Mouse (Mus musculus) spleen, adult 12 weeks (tissue): Measurements from ENCODE around the gene Olfr1396.
"Not testable (repeated sequence)": the region's sequence is repeated elsewhere in the genome, so short reads cannot be mapped to it uniquely, and the experiment has no call there.

Experiments
- DNase-seq: peaks from one replicate; pipeline ENCODE4 v3.0.0; 2022; ENCODE audit warnings: low spot score

Olfr1396 gene

DNA sequence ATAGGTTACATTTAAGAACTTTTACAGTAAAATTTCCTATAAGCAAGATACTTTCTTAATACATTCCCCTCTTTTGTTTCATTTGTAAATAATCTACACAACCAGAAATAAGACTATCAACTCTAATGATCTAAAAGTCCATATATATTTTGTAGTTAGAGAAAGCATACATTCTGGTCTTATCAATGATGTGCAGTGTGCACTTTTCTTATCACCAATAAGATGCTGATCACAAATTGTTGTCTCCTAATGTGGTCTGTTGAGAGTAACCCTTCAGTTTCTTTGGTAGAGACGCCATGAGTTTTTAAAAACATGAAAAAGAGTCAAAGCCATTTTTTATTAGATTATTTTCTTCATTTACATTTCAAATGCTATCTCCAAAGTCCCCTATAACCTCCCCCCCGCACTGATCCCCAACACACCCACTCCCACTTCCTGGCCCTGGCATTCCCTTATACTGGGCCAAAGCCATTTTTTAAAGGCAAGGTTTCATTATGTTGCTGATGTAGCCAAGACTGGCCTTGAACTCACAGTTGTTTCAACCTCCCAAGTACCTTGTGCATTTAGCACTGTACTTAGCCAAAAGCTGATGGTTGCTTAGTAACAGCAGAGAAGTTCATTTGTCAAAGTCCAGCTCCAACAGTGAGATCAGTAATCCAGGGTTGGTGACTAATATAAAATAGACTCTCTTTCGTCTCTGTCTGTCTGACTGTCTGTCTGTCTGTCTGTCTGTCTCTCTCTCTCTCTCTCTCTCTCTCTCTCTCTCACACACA is 24.8 kb downstream of the Olfr1396 start:
- DNase-seq = no peak

DNA sequence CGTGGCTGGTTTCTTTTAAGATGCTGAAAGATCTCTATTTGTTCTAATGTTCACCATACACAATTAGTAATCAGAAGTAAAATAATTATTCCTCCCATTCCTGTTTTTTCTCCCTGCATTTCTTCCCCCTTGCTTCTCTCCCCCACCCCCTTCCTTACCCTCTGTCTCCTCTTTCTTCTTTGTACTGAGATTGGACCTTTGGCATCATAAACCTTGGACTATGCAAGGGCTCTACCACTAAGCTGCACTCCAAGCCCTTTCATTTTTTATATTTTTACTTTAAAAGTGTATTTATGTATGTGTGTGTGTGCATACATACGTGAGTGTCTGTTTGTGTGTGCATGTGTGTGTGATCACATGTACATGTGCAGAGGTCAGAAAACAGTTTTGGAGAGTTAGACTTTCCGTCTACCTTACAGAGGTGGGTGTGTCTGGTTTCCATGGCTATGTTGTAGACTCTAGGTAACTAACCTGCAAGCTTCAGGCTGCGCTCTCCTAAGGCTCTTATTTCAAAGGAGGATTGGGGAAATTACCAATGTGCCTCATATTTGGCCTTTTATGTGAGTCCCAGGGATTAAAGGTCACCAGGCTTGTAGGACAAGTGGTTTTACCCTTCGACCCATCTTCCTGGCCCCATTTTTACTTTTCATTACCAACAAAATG is 25.6 kb downstream of the Olfr1396 start:
- DNase-seq = no peak

DNA sequence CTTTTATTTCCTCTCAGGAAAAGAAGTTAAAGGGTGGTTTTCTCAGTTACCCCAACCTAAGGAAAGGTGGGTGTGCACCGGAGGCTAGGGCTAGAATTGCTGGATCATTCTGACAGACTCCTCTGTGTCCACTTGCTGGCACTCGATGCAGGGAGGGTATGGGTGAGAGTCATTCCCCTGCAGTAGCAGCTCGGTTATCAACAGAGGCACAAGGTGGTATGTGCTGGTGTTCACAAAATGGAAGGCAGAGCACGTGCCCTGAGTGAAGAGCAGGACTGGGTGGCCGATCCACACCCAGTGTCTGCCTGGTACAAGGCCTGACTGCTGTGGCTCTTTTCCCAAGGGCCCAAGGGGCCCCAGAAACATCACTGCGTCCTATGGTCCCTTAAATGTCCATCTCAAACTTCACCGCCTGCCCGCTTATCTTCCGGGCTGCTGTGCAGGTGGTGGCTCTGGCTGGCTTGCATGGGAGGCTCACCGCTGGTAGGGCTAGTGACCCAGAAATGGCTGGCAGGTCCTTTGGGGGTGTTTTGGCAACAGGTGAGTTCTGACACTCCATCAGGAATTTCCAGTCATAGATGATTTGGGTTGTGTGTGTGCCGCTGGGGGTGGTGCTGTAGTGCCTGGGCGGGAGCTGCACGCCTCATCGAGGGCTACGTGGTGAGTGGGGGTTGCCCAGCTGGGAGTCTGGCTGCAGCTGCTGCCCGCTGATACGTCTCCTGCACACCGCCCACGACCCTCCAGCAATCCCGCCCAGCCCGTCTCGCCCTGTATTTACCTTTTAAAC is 26.7 kb downstream of the Olfr1396 start:
- DNase-seq = peak; percentile 67

DNA sequence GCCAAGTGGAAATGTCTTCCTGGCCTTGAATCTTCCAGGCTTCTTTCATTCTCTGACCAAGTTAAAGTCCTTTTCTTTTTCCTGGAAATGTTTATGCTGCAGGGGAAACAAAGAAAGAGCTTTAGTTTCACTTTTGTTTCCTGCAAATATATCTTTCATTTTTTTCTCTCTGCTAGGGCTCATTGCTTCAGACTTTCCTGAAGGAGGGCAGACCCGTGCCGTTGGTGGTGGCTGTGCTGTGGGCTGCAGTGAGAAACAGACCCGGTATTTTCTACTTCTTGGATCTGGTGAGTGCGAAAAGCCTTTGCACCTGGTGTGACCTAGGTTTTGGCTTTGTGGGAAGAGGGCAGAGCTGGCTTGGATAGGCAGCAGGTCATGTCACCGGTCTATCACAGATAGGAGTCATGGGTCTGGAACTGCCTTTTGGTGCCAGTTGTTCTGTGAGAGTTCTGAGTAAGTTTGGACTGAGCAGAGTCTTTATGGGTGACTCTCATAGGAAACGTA is 27.8 kb downstream of the Olfr1396 start:
- DNase-seq = no peak

DNA sequence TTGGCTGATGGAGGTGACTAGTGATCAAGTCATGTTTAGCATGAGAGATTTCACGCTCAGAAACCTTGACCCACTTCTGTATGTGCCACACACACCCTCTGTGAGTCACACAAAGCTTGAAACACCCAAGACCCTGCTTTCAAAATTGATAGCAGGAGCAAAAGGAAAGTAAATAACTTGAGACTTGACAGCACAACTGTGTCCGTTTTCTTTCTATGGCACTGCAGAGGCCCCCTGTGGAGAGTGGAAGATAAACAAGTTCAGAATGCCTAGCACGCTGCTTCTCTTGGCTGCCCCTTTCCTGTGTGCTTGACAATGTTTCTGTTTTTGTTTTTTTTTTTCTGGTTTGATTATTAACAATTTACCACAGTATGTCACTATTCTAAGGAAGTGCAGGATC is 29.8 kb downstream of the Olfr1396 start:
- DNase-seq = no peak

DNA sequence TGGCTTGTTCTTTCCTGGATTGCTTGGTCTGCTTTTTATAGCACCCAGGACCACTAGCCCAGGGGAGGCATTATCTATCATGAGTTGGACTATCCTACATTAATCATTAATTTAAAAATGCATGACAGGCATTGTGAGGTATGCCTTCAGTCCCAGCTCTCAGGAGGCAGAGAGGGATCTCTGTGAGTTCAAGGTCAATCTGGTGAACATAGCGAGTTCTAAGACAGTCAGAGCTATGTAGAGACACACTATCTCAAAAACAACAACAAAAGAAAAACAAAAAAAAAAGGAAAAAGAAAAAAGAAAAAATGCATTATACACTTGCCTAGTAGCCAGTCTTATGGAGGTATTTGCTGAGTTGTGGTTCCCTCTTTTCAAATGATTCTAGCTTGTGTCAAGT is 30.3 kb downstream of the Olfr1396 start:
- DNase-seq = no peak

DNA sequence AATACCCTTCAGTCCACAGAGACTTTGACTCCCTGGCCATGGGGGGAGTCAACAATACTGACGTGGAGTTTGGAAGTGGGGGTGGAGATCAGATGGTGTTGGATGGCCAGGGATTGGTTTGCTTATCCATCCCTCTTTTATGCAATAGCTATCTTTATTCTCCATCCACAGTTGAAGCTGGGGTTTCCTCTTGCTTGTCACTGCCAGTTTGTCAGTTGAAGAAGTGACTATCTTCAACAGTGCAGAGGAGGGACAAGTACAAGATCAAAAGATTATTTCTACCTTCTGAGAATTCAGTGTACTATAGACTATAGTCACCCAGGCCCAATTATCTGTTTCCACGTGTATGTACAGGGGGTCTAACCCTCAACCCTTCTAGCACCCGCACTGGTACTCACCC is 30.9 kb downstream of the Olfr1396 start:
- no peak for DNase-seq

DNA sequence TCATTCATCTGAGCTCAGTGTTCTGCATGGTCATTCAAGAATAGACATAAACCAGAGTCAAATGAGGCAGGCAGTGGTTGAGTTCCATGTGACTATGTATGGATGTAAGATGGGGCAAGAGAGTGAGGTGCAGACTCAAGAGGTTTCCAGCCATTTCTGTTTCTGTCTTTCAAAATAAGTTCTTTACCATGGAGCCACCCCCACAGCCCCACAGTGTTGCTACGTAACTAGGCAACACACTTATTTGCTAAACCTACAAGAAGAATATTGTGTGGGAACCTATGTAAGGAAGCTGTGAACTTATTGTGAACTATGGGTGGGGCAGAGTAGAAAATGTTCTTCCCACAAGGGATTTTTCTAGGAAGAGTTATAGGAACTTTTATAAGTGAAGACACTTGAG is 31.5 kb downstream of the Olfr1396 start:
- DNase-seq = no peak

DNA sequence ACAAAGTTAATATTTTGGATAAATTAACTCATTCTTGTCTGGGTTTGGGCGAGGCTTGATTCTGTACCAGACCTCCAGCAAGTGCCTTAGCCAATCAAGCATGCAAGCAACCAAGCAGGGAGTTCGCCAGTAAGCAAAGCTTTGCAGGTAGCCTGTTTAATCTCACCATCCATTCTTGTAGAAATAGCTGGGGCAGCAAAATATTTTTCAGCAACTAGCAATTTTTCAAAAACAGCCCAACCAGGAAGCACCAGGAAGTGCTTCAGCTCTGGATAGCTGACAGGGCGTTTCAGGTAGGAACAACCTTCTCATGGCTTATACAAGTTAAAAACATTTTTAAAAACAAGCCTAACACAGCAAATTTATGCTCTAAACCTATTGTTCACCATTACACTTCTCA is 32.8 kb downstream of the Olfr1396 start:
- DNase-seq = no peak

DNA sequence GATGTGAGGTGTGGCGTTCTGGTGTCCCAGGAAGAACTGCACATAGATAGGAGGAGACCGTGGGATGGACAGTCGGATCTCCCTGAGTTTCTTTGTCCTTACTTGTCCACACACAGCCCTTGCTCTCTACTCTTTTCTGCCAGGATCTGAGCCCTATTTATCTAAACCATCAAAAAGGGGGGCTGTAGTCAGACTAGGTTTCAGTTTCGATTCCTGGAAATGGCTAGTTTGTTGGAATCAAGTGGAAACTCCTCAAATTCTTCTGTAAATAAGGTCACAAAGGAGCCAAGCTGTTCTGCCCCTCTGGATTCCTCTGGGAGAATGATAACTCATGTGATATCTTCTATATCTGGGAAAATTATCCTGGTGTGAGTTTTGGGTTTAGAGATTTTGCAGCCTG is 33.3 kb downstream of the Olfr1396 start:
- no peak for DNase-seq

DNA sequence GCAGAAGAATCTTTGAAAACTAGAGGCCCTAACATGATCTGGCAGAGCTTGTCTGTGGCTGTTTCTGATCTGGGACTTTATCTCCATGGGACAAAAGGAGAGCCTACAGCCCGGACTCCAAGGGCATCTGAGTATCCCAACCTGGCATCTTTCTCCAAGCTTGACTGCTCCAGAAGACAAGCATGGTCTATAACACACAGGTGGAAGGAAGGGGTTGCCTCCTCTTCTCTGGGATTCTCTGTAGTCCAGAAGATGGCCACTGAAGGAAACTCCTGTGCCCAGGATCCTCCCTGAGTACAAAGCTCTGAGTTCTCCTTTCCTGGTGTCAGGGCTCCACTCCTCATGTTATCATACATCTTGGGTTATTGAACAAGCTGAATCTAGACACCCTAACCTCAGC is 34.0 kb downstream of the Olfr1396 start:
- no peak for DNase-seq

DNA sequence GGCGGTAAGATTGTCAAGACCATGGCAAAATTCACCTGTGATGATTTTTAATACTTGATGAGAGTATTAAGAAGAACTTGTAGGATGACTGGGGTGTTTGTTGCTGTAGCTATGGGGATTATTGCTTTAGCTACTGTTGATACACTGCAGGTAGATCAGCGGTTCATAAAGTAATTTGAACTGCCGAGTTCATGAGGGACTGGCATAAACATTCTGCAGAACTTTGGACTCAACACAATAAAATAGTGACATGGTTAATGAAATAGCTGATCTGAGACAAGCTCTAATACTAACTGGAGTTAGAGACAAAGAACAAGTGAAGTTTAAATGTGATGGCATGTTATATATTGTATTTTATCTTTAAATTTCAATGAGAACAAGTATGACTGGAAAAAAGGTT is 36.0 kb downstream of the Olfr1396 start:
- DNase-seq = no peak

DNA sequence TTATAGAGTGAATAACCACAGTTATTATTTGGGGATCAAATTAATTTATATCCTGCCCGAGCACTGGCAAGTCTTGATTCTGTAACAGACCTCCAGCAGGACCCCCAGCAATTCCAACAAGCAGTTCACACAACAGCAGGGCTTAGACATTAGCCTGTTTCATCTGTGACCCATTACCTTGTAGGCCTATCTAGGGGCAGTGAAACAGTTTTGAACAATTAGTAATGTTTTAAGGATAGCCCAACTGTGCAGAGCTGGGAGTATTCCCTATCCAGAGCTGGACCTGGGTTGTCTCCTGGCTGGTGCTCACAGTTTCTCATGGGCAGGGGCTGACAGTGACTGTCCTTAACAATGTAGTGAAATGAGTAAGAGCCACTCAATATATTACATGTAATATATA is 37.7 kb downstream of the Olfr1396 start:
- no peak for DNase-seq

DNA sequence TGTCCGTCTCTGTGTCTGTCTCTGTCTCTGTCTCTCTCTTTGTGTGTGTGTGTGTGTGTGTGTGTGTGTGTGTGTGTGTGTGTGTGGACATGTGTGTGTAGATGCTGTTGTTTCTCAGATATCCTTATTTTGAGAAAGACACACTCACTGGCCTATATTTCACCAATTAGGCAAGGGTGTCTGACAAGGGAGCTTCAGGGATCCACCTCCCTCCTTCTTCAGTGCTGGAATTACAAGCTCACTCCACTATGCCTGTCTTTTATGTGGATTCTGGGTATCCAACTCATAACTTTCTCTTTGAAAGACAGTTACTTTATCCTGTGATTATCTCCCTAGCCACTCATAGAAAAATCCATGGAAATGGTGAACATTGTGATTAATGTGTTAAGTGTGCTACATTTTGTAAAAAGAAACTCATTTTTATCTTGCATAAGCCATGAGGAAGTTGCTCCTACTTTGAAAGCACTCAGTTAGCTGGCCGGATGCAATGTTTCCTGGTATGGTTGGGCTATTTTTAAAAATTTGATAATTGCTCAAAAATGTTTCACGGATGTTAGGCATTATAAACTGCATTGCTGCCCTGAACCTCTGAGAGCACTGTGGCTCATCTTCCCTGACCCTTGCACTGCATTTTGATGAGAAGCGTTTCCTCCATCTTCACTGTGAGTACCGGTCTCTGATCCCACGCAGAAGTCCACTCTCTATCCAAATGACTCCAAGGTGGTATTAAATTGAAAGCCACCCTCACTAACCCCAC is 38.5 kb downstream of the Olfr1396 start, which contains the start of gene Ifi47:
Ifi47 (plus strand) TSS at position 587 of the 757 bp plus-strand sequence.
- DNase-seq = not testable (repeated sequence)

DNA sequence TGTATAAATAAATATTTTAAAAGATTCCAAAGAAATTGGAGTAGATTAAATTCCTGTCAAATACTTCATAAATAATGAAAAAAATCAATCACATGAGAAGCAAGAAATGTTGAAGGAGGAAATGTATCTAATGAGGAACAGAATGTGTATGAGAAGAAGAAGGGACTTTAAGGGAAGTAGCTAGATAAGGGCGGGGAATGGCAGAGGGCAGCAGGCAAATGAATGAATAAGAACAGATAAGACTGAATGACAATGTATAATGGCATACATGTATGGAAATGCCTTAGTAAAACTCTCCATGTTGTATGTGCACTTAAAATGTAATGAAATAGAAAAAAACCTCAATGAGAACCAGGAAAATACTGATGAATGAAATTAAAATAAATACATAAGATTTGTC is 46.3 kb downstream of the Olfr1396 start:
- no peak for DNase-seq

DNA sequence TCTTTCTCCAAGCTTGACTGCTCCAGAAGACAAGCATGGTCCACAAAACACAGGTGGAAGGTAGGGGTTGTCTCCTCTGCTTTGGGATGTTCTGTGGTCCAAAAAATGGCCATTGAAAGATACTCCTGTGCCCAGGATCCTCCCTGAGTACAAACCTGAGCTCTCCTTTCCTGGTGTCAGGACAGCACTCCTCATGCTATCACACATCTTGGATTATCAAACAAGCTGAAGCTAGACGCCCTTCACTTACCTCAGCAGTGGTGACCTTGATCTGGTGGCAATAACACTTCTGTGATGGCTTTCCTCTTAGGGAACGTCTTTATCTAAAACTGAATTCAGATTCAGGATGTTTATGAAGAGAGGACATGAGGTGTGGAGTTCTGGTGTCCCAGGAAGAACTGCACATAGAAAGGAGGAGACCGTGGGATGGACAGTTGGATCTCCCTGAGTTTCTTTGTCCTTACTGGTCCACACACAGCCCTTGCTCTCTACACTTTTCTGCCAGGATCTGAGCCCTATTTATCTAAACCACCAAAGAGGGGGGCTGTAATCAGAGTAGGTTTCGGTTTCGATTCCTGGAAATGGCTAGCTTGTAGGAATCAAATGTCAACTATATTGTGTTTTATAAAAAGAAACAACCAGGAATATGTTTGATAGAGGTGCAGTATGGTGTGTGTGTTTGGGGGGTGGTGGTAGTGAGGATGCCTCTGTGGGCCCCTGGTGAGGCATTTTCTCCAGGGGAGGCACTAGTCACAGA is 50.8 kb downstream of the Olfr1396 start, which contains the start of gene Tgtp2:
Tgtp2 (minus strand) TSS at position 494 of the 757 bp plus-strand sequence.
- DNase-seq = not testable (repeated sequence)

DNA sequence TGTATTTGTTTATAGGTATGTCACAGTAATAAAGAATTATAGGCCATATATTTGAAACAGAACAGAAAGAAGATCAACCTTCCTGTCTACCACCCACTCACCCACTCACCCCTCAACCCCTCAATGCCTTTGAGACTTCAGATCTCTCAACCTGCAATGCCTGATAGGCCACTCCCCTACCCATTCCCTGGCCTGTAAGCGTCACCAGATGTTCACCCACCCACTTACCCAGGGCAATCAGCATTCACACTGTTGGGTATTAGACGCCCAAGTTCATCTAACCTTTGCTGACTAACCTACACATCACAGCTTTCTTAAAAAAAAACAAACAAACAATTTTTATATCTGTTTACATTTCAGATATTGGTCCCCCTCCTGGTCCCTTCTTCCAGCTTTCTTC is 52.8 kb downstream of the Olfr1396 start:
- DNase-seq = not testable (repeated sequence)

DNA sequence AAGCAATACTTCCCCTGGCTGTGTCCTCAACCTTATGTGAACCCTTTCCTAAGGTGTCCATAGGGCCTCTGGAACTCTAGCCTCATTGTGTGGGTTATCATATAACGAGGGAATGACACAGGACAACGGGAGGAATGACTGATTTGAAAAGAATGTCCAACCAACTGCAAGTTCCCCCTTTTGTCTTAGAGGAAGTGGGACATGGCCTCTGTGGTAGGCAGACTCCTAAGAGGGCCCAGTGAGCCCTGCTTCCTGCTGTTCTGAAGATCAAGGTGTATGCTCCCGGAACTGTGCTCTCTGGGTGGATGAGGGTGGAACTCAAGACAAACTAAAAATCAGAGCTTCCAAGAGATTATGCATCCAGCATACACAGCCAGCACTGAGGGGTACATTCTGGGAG is 54.6 kb downstream of the Olfr1396 start:
- not testable (repeated sequence) for DNase-seq
